Mouse (Mus musculus): ENCODE results near the gene B4galt5. TPM values are rescaled to one million over a fixed set of nuclear protein-coding genes. Genes with fewer than 3 reads are reported as not detected.

Gene B4galt5
- total RNA-seq, 2 experiments from 2014 or later = 21.2 to 23.5 TPM

DNA sequence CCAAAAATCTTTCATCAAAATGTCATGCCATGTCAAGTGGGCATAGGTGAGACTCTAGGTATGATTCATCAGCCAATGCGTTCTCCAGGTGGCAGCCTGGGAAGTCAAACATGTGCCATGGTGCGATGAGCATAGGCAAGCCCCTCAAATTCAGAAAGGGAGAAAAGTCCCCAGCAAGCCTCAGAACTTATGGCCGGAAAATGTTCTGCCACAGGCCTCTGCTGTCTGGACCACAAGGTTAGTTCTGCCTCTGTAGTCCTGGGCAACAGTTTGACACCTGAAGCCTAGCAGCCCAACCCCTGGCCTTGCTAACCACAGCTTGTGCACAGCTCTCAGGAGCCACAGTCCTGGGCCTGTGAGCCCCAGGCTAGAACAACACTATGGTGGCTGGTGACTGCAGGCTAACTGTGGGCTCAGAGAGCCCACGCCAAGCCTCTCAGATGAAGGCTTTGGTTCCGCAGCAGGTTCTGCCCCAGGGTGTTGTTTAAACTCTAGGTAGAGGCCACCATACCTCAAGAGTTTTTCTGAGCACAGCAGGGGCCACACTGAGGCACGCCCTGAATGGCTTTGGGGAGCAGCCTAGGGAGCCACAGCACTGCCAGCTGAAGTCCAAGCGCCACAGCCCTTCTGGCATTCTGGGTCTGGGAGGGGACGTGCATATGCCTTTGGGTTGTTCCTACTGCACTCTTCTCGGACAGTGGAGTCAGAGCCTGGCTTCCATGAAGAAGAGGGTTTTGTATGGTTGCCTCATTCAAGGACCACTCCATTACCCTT, 14.5 kb upstream of the B4galt5 start:
- intact Hi-C loops (cut with DNase I) = no loop called here

DNA sequence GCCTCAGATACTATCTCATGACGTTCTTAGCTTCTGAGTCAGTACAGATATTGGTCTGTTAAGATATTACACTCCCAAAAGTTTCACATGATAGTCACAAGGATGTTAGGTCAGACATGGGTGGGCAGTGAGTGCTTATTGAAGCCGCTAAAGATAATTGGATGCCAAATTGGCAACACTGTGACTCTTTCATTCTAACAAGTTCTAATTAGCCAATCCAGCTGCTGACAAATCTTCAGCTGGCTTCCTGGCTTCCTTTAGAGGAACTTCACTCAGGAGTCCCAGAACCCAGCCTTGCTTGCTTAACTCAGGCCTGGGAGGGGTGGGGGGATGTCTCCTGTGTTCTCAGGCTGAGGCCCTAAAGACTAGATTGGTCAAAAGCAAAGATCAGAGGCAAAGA, 9.5 kb upstream of the B4galt5 start:
- intact Hi-C loops (cut with DNase I) = no loop called here

More for the DNA sequence above, 14.5 kb upstream of the B4galt5 start:
- no peak for DNase-seq

GRCm38 (mm10) chr2:167356885-167357284, 7.9 kb upstream of the B4galt5 start:
- intact Hi-C loops (cut with DNase I) = no loop called here
- no peak for DNase-seq

More for the DNA sequence above, 9.5 kb upstream of the B4galt5 start:
- DNase-seq = peak; percentile 59 to 65

- intact Hi-C loops (cut with DNase I) = no loop called here
- no peak for DNase-seq
Observed at GRCm38 (mm10) chr2:167354611-167355165, 5.7 kb upstream of the B4galt5 start.

GRCm38 (mm10) chr2:167354046-167354445, 5.1 kb upstream of the B4galt5 start:
- intact Hi-C loops (cut with DNase I) = no loop called here
- DNase-seq = no peak

DNA sequence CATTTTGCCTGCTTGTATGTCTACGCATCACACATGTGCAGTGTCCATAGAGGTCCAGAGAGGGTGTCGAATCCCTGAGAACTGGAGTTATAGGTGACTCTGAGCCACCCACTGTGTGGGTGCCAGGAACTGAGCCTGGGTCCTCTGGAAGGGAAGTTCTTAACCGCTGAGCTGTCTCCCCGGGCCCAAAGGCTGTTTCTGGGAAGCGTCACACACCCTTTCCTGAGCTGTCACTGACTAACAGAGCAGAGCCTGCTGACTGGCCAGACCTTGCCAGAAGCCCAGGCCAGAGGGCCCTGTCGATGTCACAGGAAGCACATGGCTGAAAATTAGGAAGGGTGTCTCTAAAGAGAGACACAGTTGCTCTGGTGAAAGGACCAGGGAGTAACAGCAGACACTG, 3.5 kb upstream of the B4galt5 start:
- intact Hi-C loops (cut with DNase I) = no loop called here
- peak in 1 of 2 experiments; percentile 54 for DNase-seq

DNA sequence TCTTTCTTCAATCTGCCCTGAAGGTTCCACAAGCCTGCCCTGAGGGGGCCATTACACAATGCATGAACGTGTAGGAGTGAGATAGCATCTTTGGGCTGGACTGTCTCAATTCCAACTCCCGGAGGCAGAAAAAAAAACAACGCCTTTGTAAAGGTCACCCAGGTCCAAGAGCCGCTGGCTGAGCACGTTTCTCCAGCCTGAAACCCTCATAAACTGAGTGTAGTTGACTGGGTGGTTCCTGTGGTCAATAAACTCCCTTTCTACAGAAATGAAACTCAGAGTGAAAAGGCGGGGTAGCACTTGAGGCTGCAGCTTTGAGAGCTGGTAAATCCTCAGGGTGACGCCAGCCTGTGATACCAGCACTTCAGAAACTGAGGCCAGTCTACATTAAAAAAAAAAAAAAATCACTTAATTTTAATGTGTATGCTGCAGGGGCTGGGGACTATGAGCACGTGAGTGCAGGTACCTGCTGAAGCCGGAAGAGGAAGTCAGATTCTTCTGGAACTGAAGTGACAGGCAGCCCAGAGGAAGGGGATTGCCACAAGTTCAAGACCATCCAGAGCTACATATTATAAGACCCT, 2.5 kb upstream of the B4galt5 start:
- intact Hi-C loops (cut with DNase I) = no loop called here
- no peak for DNase-seq

- intact Hi-C loops (cut with DNase I) = no loop called here
- no peak for DNase-seq
Observed at GRCm38 (mm10) chr2:167350126-167350650, 1.2 kb upstream of the B4galt5 start.

GRCm38 (mm10) chr2:167349283-167349936, 427 bp upstream of the B4galt5 start:
- peak; percentile 92 to 95 for DNase-seq
- intact Hi-C loops (cut with DNase I) = loop anchor here (5.0 kb wide), 1 partner anchor 68 kb away; no protein-coding TSS in a partner anchor

GRCm38 (mm10) chr2:167347991-167348375, 1.0 kb downstream of the B4galt5 start:
- intact Hi-C loops (cut with DNase I) = loop anchor here (5.0 kb wide), 1 partner anchor 69 kb away; no protein-coding TSS in a partner anchor
- DNase-seq = peak; percentile 58 to 71

GRCm38 (mm10) chr2:167347361-167347760, 1.6 kb downstream of the B4galt5 start:
- intact Hi-C loops (cut with DNase I) = loop anchor here (5.0 kb wide), 1 partner anchor 70 kb away; no protein-coding TSS in a partner anchor

GRCm38 (mm10) chr2:167345508-167346164, 3.3 kb downstream of the B4galt5 start:
- intact Hi-C loops (cut with DNase I) = loop anchor here (5.0 kb wide), 1 partner anchor 72 kb away; no protein-coding TSS in a partner anchor
- no peak for DNase-seq

More at GRCm38 (mm10) chr2:167347361-167347760, 1.6 kb downstream of the B4galt5 start:
- no peak for DNase-seq

DNA sequence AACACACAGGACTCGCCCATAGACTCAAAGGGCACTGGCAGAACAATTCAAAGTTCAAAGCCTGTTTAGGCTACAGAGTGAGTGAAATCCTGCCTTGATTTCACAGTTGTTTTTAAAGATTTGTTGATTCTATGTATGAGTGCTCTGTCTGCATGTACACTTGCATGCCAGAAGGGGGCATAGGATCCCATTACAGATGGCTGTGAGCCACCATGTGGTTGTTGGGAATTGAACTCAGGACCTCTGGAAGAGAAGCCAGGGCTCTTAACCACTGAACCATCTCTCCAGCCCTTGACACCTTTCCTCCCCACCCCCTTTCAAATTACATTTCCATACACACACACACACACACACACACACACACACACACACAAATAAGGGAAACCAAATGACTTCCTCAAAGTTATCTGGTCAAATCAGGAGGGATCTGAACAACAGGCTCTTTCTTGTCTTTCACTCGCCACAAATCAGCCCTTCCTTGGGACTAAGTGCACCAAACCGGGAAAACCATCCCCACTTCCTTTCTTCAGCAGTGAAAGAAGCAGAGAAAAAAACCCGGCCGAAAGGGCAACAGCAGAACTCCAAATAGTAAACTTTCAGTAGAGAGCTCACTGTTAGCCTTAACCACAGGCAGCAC, 4.0 kb downstream of the B4galt5 start:
- intact Hi-C loops (cut with DNase I) = loop anchor here (5.0 kb wide), 1 partner anchor 72 kb away; no protein-coding TSS in a partner anchor
- no peak for DNase-seq

DNA sequence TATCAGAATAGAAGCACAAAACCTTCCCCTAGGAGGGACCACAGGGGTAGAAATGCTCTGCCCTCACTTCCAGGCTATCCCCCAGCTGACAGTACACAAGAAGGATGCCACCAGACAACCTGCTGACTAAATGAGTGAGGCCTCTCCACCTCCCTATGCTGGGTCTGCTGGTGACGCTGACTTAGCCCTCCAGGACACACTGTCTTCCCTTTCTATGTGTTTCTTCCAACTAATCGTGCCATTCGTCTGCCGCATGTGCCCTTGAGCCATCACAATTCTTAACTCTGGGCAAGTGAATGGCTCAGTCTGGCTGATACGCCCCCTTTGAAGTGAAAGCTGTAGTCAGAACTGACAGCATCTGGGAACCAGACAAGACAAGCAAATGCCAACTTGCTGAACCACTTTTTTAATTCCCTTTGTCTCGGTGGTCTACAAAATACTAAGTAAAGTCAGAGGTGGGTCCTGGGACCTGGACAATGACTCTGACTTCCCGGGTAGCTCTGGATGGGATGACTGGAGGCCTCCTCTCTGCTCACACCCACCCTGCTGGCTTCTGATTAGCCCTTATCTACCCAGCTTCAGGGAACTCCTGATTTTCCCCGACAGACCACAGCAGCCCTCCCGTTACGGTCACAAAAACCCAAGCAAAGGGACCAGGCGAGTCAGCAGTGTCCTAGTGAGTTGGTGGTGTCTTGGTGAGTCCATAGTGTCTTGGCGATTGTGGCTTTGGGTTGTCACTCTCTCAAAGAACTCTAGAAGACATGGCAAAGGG, 5.4 kb downstream of the B4galt5 start:
- no peak for DNase-seq
- intact Hi-C loops (cut with DNase I) = no loop called here

DNA sequence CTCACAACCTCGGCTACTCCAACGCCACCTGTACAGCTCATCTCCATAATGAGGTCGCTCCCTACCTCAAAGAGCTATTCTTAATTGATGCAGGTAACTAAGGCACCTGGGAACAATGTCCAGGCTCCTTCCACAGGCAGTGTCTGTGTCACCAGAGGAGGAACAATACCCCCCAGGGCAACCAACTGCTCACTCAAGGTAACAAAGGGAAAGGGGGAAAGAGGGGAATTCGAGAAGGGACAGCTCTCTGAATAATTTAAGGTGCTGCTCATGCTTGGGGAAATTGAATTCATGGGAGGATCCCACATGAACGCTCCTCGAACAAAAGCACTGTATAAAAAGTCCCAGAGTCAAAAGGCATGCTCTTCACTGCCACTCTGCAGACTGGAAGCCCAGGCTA, 6.1 kb downstream of the B4galt5 start:
- DNase-seq = no peak
- intact Hi-C loops (cut with DNase I) = no loop called here

DNA sequence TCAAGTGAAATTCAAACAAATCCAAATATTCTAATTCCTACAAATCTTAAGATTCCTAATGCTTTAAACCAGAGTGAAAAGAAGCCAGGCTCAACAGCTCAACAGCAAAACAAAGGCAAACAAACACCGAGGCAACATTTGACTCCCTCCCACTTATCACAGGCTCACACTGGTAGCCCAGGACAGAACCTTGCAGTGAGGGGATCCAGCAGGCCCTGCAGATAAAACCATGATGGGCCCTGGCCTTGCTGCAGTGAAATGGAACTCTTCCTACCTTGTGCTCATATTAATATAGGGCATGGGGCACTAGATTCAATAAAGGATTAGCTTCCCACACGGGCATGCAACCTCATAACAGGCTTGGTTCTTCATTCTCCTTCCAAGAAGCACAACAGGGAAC, 11.4 kb downstream of the B4galt5 start:
- no peak for DNase-seq
- intact Hi-C loops (cut with DNase I) = no loop called here

- DNase-seq = no peak
- intact Hi-C loops (cut with DNase I) = no loop called here
Observed at GRCm38 (mm10) chr2:167337214-167337512, 11.8 kb downstream of the B4galt5 start.

DNA sequence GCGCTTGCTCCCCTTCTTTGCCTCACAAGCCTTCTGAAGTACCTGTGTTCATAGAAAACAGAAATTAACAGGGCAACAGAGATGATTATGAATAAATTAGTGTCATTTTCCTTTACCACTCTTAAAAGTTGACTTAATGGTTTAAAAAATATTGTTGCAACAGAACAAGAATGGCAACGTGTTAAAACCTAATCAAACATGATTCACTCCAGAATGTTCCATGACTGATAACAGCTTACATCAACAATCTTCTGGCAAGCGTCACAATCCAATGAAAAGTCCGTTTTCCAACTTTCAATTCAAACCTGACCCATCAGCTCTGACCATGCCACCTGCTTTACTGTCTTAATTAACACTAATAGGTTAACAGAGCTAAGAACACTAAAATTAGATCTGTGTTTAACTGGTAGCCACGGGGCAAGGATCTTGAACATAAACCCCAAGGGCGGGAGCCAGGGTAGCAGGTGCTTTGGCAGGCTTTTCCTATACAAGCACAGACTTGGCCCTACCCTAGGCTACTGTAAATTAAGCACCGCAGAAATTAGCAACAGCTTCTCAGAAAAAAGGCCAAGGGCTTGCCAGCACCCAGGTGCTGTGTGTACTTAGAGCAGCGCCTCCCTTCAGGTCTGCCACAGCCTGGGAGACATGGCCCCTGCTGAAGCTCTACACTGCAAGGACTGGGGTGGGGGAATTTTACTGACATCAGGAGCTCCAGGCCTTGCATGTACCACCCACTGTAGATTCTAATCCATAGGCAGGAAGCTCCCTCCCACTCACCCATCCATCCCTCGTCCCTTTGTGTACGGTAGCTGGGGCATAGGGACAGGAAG, 12.4 kb downstream of the B4galt5 start:
- peak in 1 of 2 experiments; percentile 43 for DNase-seq
- intact Hi-C loops (cut with DNase I) = no loop called here
